Mouse (Mus musculus): Measurements from ENCODE around the gene Npy1r. TPM values are rescaled to one million over a fixed set of nuclear protein-coding genes. Genes with fewer than 3 reads are reported as not detected.

Gene Npy1r
- polyA plus RNA-seq, 1 experiment from 2014 or later: 9.7 TPM

GRCm38 (mm10) chr8:66714324-66714975 lies 17.5 kb downstream of the Npy1r start:
- 0 out of 2 replicates have a peak, but pooled peaks cover 3% of the 10 kb centered on the region for H3K9me3 ChIP-seq (ENCODE audit: control insufficient read depth, low read length)
- WGBS: 80% methylated on average over 7 of the region's 7 CpGs
- no peak overlapping the region for H3K4me2 ChIP-seq (replicated peaks)
- H3K4me3 ChIP-seq (replicated peaks; ENCODE audit: low read length): no peak overlapping the region
- H3K9ac ChIP-seq: no peak overlapping the region
- H3K36me3 ChIP-seq (replicated peaks; ENCODE audit: control insufficient read depth, insufficient read depth): no peaks in the 10 kb centered on the region
- ATAC-seq (ENCODE audit: low FRiP score): no peak
- H3K27ac ChIP-seq: no peak overlapping the region
- H3K27me3 ChIP-seq (ENCODE audit: control insufficient read depth, insufficient read depth, low read length): no peaks in the 10 kb centered on the region
- no peak for DNase-seq (ENCODE audit: low spot score)
- no peaks in the 10 kb centered on the region for H3K4me1 ChIP-seq (replicated peaks; ENCODE audit: control insufficient read depth, insufficient read depth, low read length)

DNA sequence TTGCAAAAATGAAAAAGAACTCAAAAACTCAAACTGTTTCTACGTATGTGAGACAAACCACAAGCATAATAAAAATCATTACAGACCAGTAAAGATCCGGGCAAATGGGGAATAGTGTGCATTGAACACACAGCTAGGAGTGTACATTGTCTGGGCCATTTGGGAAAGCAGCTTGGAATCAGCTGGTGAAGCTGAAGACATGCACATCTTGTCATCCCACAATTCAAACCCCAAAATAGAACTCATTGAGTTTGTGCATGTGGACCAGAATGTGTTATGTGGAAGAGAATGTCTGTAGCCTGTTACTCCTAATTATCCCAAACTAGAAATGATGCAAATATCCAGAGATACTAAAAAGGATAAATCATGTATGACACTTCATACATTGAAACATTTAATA lies 25.8 kb downstream of the Npy1r start:
- DNase-seq (ENCODE audit: low spot score): no peak
- Histone ChIP-seq H3K4me3 (replicated peaks; ENCODE audit: low read length) (no peak overlapping the region), H3K9me3 (ENCODE audit: control insufficient read depth, low read length) (no peaks in the 10 kb centered on the region), H3K27me3 (ENCODE audit: control insufficient read depth, insufficient read depth, low read length) (no peaks in the 10 kb centered on the region), H3K36me3 (replicated peaks; ENCODE audit: control insufficient read depth, insufficient read depth) (no peaks in the 10 kb centered on the region), H3K27ac (no peak overlapping the region), H3K9ac (no peak overlapping the region), H3K4me2 (replicated peaks) (no peak overlapping the region), H3K4me1 (replicated peaks; ENCODE audit: control insufficient read depth, insufficient read depth, low read length) (no peaks in the 10 kb centered on the region)
- 92% methylated on average over 2 of the region's 2 CpGs for WGBS
- ATAC-seq (ENCODE audit: low FRiP score): no peak

DNA sequence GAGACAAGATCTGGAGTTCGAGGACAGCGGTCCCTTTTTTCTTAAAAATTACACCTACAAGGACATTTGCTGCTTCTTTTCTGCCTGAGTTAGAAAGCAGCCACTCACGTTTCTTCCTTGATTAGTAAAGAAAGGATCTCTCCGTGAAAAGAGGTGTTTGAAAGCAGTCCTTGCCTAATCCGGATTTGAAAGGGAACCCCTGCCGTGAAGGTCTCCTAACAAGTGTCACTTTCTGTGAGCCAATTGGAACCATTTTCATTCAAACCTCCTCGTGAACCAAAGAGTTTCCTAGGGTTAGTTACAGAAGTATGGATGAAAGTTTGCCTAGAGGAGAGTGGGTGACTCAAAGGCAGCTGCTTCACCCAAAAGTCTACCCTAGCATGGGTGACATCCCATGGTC lies 32.5 kb downstream of the Npy1r start:
- H3K27ac ChIP-seq: no peak overlapping the region
- WGBS: 22% methylated on average over 7 of the region's 7 CpGs
- no peak overlapping the region for H3K4me3 ChIP-seq (replicated peaks; ENCODE audit: low read length)
- no peak overlapping the region for H3K9ac ChIP-seq
- no peak overlapping the region for H3K4me2 ChIP-seq (replicated peaks)
- no peaks in the 10 kb centered on the region for H3K9me3 ChIP-seq (ENCODE audit: control insufficient read depth, low read length)
- no peaks in the 10 kb centered on the region for H3K4me1 ChIP-seq (replicated peaks; ENCODE audit: control insufficient read depth, insufficient read depth, low read length)
- H3K27me3 ChIP-seq (ENCODE audit: control insufficient read depth, insufficient read depth, low read length): no peaks in the 10 kb centered on the region
- no peaks in the 10 kb centered on the region for H3K36me3 ChIP-seq (replicated peaks; ENCODE audit: control insufficient read depth, insufficient read depth)
- DNase-seq (ENCODE audit: low spot score): no peak
- no peak for ATAC-seq (ENCODE audit: low FRiP score)

- Histone ChIP-seq H3K4me1 (replicated peaks; ENCODE audit: control insufficient read depth, insufficient read depth, low read length) (no peaks in the 10 kb centered on the region), H3K4me3 (replicated peaks; ENCODE audit: low read length) (no peak overlapping the region), H3K27me3 (ENCODE audit: control insufficient read depth, insufficient read depth, low read length) (no peaks in the 10 kb centered on the region), H3K27ac (no peak overlapping the region), H3K9me3 (ENCODE audit: control insufficient read depth, low read length) (no peaks in the 10 kb centered on the region), H3K9ac (no peak overlapping the region), H3K4me2 (replicated peaks) (no peak overlapping the region), H3K36me3 (replicated peaks; ENCODE audit: control insufficient read depth, insufficient read depth) (no peaks in the 10 kb centered on the region)
- WGBS: 50% methylated on average over 5 of the region's 5 CpGs
- no peak for DNase-seq (ENCODE audit: low spot score)
- ATAC-seq (ENCODE audit: low FRiP score): no peak
Measured at GRCm38 (mm10) chr8:66731957-66732356, 35.0 kb downstream of the Npy1r start.

- 69% methylated on average over 1 of the region's 1 CpGs for WGBS
- Histone ChIP-seq H3K4me2 (replicated peaks) (no peak overlapping the region), H3K27ac (no peak overlapping the region), H3K27me3 (ENCODE audit: control insufficient read depth, insufficient read depth, low read length) (no peaks in the 10 kb centered on the region), H3K36me3 (replicated peaks; ENCODE audit: control insufficient read depth, insufficient read depth) (no peaks in the 10 kb centered on the region), H3K4me3 (replicated peaks; ENCODE audit: low read length) (no peak overlapping the region), H3K9ac (no peak overlapping the region), H3K9me3 (ENCODE audit: control insufficient read depth, low read length) (no peaks in the 10 kb centered on the region), H3K4me1 (replicated peaks; ENCODE audit: control insufficient read depth, insufficient read depth, low read length) (no peaks in the 10 kb centered on the region)
- DNase-seq (ENCODE audit: low spot score) (no peak), ATAC-seq (ENCODE audit: low FRiP score) (no peak)
Measured at GRCm38 (mm10) chr8:66742359-66742758, 45.4 kb downstream of the Npy1r start.

DNA sequence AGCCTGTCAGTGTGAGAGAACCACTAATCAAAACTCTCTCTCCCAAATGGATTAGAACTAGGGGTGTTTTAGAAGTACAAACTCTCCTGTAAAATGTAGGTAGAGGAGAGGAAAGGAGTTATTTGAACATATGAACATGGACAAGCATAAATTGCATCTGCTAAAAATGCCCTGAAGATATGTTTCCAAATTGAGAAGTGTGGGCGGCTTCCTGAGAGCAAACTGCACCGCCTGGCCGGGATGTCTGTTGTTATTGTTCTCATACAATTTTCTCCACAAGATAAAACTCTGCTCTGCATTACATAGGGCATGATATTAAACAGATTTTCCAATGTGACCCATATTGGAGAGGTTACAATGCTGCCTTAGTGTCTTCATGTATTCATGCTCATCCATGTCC lies 48.6 kb downstream of the Npy1r start:
- H3K27ac ChIP-seq: no peak overlapping the region
- no peaks in the 10 kb centered on the region for H3K9me3 ChIP-seq (ENCODE audit: control insufficient read depth, low read length)
- H3K27me3 ChIP-seq (ENCODE audit: control insufficient read depth, insufficient read depth, low read length): no peaks in the 10 kb centered on the region
- no peaks in the 10 kb centered on the region for H3K4me1 ChIP-seq (replicated peaks; ENCODE audit: control insufficient read depth, insufficient read depth, low read length)
- ATAC-seq (ENCODE audit: low FRiP score) (no peak), DNase-seq (ENCODE audit: low spot score) (no peak)
- no peak overlapping the region for H3K4me2 ChIP-seq (replicated peaks)
- no peak overlapping the region for H3K9ac ChIP-seq
- WGBS: 86% methylated on average over 3 of the region's 3 CpGs
- no peak overlapping the region for H3K4me3 ChIP-seq (replicated peaks; ENCODE audit: low read length)
- H3K36me3 ChIP-seq (replicated peaks; ENCODE audit: control insufficient read depth, insufficient read depth): no peaks in the 10 kb centered on the region

DNA sequence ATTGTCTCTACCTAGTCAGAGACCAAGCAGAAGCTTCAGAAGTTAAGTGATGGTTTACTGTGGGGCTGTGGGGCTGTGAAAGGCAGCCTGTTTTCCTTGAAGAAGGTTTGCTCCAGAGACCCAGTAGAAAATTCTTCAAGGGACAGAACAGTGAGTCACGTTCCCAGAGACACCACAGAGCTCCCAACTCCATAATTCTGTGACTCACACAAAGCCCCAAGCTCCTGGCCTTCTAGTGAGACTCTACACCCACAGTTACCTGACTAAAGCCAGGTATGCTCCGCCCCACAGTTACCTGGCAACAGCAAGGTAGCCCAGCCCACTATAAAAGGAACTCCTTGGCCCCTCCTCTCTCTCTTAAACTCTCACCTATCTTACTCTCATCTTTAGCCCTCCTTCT lies 54.6 kb downstream of the Npy1r start:
- no peaks in the 10 kb centered on the region for H3K4me1 ChIP-seq (replicated peaks; ENCODE audit: control insufficient read depth, insufficient read depth, low read length)
- H3K27me3 ChIP-seq (ENCODE audit: control insufficient read depth, insufficient read depth, low read length): no peaks in the 10 kb centered on the region
- H3K4me3 ChIP-seq (replicated peaks; ENCODE audit: low read length): no peak overlapping the region
- no peaks in the 10 kb centered on the region for H3K9me3 ChIP-seq (ENCODE audit: control insufficient read depth, low read length)
- no peak for DNase-seq (ENCODE audit: low spot score)
- no peak for ATAC-seq (ENCODE audit: low FRiP score)
- H3K36me3 ChIP-seq (replicated peaks; ENCODE audit: control insufficient read depth, insufficient read depth): no peaks in the 10 kb centered on the region
- H3K27ac ChIP-seq: no peak overlapping the region
- 74% methylated on average over 2 of the region's 2 CpGs for WGBS
- H3K4me2 ChIP-seq (replicated peaks): no peak overlapping the region
- no peak overlapping the region for H3K9ac ChIP-seq

- no peak overlapping the region for H3K4me3 ChIP-seq (replicated peaks; ENCODE audit: low read length)
- H3K4me2 ChIP-seq (replicated peaks): no peak overlapping the region
- H3K27me3 ChIP-seq (ENCODE audit: control insufficient read depth, insufficient read depth, low read length): no peaks in the 10 kb centered on the region
- H3K27ac ChIP-seq: no peak overlapping the region
- no peaks in the 10 kb centered on the region for H3K4me1 ChIP-seq (replicated peaks; ENCODE audit: control insufficient read depth, insufficient read depth, low read length)
- WGBS: 93% methylated on average over 2 of the region's 2 CpGs
- H3K9me3 ChIP-seq (ENCODE audit: control insufficient read depth, low read length): no peaks in the 10 kb centered on the region
- no peak for ATAC-seq (ENCODE audit: low FRiP score)
- no peaks in the 10 kb centered on the region for H3K36me3 ChIP-seq (replicated peaks; ENCODE audit: control insufficient read depth, insufficient read depth)
- DNase-seq (ENCODE audit: low spot score): no peak
- H3K9ac ChIP-seq: no peak overlapping the region
Measured at GRCm38 (mm10) chr8:66756161-66756560, 59.2 kb downstream of the Npy1r start.

Data from hindbrain, embryonic 14.5 days (tissue).